Mouse (Mus musculus): Measurements from ENCODE around the gene Tmem247. TPM values are rescaled to one million over a fixed set of nuclear protein-coding genes. Genes with fewer than 3 reads are reported as not detected.

The Tmem247 gene
- total RNA-seq, 2 experiments from 2014 or later = not detected

Other genes starting within 250 kb of the Tmem247 start
- 100 to 1,000 TPM; 259 to 278 TPM for gene Epas1, start 163.6 kb upstream of the Tmem247 start, total RNA-seq (2021)
- not detected for gene Atp6v1e2, start 30.5 kb downstream of the Tmem247 start, total RNA-seq (2021)
- gene Rhoq, start 45.7 kb downstream of the Tmem247 start, total RNA-seq (2021) = 100 to 1,000 TPM; 165 to 168 TPM
- gene Pigf, start 108.1 kb downstream of the Tmem247 start, total RNA-seq (2021) = 1 to 10 TPM; 4.0 to 4.8 TPM
- 10 to 100 TPM; 44.2 to 47.3 TPM for gene Cript, start 108.2 kb downstream of the Tmem247 start, total RNA-seq (2021)
- 10 to 100 TPM; 30.3 to 32.8 TPM for gene Socs5, start 190.3 kb downstream of the Tmem247 start, total RNA-seq (2021)

All from heart, postnatal 14 days (tissue).